Mouse (Mus musculus): ENCODE data around the gene Rabgap1. TPM values are rescaled to one million over a fixed set of nuclear protein-coding genes. Genes with fewer than 3 reads are reported as not detected.

The Rabgap1 gene
- polyA plus RNA-seq, 1 experiment = 15.4 TPM

DNA sequence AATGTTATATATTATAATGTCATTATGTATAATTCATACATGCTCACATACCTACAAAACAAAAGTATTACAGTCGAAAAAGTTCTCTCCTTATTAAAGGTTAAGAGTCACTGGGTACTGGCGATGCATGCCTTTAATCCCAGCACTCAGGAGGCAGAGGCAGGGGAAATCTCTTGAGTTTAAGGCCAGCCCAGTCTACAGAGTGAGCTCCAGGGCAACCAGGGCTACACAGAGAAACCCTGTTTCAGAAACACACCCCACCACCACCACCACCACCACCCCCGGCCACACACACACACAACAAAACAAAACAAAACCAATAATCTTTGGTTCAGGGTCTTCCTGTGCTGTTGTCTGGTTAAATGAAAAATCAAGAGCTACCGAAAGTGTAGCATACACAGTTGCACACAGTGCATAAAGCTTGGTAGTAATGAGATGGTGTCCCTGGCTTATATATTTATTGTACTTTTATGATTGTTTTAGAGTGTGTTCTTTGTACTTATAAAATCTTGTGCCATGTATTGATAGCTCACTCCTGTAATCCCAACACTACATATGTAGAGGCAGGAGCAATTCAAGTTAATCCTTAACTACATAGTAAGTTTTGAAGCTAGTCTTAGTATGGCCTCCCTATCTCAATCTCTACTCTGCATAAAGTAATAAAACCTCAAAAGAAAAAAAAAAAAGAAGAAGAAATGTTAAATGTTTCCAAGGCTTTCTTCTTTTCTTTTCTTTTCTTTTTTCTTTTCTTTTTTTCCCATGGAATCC, 68.2 kb downstream of the Rabgap1 start:
- DNase-seq (ENCODE audit: low read depth) = no peak

DNA sequence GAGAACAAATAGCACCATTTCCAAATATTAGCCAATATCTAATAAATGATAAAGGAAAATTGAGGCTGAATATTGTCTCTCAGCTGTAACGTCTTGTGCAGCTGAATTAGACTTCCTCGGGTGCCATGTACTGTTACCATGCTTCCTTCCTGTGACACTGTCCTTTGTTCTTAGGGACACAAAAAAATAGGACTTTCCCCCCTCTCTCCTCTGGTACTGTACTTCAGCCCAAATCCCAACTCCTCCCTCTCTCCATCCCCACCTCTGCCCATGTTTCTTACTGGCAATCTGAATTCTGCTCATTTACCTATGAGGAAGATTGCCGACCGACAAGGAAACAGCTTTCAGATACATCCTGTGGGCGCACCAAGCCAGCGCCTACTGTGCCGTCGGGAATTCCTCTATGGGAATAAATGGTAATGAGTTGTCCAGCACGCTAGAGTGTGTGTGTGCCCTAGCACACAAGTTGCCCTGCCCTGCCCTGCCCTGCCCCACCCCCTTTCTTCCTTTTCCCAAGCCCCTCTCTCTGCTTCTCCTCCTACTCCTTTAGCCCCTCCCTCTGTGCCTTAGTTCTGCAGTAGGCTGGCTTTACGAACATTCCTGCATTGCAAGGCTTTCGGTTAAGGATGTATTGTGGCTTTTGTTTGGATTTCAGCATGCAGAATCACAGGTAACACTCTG, 73.1 kb downstream of the Rabgap1 start, which contains the start of gene Gpr21:
Gene Gpr21, plus strand, starts transcription at position 303 of the 681 bp plus-strand sequence.
- DNase-seq (ENCODE audit: low read depth) = no peak

DNA sequence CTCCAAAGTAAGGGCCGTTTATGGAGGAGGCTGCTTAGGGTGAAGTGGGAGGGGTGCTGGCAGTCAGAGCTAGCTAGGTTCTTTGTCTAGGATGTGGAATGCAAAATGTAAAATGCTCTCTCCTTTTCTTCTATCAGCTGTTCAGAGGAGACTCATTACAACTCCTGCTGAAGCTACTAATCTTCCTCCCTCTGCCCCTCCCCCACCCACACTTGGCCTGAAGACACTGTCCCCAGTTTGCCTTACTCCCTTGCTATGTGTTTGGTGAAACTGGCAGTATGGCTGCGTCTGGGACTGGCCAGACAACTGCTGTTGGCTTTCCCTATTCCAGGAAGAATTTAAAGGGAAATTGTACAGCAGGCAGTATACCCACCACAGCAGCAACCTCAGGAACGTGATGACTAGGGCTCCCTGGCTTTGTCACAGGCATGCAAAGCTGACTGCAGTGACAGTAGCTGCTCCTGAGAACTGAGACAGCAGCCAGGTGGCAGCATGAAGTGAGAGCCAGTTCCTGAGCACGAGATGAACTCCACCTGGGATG, 73.9 kb downstream of the Rabgap1 start:
- no peak for DNase-seq (ENCODE audit: low read depth)

DNA sequence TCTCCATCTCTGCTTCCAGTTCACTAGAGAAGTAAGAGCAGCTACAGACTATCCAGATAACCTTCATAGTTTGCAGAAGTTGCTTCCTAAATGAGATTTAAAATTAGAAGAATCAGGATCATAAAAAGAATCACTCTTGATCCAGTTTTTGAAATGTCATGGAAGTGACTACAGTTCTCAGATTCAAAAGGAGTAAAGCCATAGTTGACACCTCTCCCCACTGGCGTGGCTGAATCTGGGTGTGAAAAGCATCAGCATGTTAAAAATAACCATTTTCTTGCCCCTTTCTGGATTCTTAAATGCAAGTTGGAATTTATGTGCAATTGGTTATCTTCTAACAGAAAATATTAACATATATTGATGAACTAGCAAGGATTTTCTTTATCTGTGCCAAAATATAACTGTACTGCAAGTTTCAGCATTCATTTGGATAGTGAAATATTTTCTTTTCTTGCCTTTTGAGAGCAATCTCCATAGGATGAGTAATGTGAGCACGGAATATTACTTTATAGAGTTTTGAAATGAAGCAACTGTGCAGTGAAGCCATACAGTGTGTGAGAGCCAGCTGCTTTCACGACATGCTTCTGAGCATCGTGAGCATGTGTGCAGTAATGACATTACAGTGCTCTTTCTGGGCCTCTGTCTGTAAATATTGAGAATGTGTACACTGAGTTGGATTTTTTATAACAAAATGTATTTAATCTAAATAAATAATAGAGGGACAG, 75.6 kb downstream of the Rabgap1 start:
- DNase-seq (ENCODE audit: low read depth) = no peak

DNA sequence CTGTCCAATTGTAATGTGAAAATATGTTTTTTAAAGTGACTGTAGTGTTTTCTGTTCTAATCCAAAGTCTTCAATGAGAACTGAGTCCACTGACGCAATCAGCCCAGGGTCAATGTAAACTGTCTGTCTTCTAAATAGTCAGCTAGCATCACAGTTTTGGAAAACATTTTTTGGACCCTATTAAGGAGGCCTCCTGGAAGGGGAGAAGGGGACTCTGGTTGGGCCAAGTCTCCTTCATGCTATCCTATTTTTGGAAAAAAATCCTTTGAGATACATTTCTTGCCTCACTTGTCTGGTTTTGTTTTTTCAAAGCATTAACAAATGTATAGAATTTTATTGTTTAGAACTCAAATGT, 76.2 kb downstream of the Rabgap1 start:
- DNase-seq (ENCODE audit: low read depth) = no peak

DNA sequence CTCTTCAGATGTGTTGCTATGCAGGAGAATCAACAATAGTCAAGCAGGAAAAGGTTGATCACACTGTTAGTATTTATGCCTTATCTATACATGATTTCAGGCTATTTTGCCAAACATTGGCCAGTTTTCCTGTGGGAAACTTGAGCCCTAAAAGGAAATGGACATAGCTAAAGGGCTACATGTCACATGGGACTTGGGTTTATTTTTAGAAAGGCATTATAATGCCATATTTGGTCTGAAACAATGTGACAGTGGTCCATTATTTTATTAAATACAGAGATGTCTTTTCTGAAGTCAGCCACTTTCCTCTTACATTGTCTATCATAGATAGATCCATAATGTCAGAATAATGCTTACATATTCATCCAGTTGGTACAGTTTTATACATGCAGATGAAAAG, 84.5 kb downstream of the Rabgap1 start:
- no peak for DNase-seq (ENCODE audit: low read depth)

DNA sequence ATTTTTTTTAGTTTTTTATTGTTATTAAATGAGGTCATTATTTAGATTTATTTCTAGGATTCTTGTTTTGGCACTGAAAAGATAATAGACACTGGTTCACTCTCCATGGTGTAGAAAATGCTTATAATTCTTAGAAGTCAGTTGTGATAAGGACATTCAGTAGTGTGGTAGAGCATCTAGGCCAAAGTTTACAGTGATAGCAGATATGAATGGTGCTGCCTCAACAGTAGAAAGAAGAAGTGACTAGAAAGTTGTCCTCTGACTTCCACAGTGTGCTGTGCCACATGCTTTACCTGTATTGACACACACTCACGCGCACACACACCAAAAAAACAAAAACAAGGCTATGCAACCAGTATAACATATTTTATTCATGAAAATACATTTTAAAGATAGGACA, 86.3 kb downstream of the Rabgap1 start:
- DNase-seq (ENCODE audit: low read depth) = no peak

DNA sequence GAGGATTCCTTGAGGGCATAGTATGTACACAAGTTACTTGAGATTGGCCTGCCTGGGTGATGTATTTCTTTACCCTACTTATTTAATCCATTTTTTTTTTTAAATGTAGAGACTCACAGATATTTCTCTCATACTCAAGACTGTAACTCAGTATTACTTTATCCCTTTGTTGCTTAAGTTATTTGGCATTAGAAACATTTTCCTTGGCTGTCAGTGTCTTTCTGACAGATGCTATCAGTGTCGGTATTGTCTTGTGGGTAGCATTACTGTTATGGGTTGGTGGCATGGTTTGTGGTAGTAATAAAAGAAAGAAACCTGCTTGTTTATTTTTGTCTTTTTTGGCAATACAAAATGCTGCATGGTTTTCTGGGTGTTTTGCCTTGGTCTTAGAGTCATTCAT, 87.7 kb downstream of the Rabgap1 start:
- peak; percentile 90 for DNase-seq (ENCODE audit: low read depth)

DNA sequence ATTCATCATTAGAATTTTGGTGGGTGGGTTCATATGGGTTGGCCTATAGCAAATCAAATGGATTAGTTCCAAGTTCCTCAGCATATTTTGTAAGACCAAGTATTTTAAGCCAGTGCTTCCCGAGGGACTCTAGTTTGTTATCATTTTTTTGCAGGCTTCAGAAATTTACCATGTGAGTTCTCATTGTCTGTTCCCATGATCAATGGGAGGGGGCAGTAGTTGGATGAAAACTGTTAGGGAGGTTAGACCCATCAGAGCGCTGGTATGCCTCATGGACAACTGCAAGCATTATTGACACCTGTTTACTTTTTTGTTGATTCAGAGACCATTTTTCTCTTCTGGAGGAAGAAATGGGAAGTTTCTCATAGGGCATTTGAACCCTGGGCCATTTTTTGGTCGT, 88.6 kb downstream of the Rabgap1 start:
- no peak for DNase-seq (ENCODE audit: low read depth)

DNA sequence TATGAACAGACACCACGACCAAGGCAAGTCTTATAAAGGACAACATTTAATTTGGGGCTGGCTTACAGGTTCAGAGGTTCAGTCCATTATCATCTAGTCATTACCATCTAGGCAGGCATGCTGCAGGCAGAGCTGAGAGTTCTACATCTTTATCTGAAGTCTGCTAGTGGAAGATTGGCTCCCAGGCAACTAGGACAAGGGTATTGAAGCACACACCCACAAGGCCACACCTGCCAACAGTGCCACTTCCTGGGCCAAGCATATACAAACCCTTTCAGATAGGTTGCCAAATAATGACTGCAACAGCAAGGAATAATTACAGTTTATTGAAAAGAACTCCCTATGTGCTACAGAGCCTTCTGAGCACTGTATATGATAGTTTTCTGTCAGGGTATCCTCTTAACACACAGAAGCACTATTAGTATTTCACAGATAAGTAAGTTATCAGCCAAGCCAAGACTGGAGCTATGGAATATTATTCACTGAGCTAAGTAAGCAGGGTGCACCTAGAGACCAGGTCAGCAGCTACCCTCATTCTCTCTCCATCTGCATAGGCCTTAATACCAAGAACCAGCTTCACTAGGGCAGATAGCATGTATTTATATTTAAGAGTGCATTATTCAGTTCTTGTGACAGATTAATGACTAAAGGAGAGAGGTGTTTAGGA, 106.4 kb downstream of the Rabgap1 start:
- DNase-seq (ENCODE audit: low read depth) = no peak

DNA sequence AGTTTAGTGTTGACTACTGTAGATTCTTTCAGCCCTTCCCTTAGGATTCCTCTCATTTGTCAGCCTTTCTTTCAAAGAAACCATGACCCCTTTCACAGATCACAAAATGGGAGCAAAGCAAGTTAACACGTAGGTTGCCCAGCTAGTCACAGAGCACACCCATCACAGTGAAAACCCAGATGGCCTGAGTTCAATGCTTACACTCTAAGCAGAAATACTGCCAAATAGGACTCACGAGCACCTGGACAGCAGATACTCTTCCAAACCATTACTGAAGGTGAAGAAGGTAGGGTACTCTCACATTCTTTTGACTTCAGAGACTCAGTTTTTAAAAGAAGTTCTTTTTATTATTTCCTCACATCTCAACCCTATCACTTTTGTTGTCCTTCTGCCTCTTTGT, 113.3 kb downstream of the Rabgap1 start:
- DNase-seq (ENCODE audit: low read depth) = no peak

DNA sequence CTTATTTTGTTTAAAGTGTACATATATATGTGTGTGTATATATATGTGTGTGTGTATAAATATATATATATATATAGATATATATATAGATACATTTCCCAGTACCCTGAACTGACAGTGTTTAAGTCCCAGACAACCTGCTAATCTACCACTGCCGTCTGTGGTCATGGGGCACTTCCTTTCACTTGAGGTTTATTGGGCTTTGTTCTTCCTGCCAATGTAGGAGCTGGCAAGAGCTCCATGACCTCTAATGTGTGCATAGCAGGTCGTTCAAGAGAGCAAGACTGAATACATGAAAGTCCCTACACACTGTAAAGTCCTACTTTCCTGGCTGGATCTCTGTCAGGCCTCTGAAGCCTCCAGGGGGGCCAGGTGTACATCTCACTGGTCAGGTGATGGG, 122.5 kb downstream of the Rabgap1 start:
- DNase-seq (ENCODE audit: low read depth) = no peak

DNA sequence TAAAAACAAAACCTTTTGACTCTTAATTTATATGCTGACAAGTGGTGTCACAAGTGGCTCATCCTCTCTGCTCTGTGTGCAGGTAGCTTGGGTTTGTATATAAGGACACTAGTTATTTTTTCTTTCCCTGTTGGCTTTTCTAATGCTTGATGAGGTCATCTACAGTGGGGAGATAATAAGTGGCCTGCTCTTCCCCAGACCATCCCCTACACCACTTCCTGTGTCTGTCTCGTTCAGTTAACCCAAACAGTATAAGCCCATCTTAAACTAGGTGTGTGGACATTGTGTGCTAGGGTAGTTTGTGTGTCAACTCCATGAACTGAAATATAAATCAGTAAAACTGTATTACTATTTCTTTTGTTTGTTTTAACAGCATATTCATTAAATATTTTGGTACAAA, 123.0 kb downstream of the Rabgap1 start:
- no peak for DNase-seq (ENCODE audit: low read depth)

DNA sequence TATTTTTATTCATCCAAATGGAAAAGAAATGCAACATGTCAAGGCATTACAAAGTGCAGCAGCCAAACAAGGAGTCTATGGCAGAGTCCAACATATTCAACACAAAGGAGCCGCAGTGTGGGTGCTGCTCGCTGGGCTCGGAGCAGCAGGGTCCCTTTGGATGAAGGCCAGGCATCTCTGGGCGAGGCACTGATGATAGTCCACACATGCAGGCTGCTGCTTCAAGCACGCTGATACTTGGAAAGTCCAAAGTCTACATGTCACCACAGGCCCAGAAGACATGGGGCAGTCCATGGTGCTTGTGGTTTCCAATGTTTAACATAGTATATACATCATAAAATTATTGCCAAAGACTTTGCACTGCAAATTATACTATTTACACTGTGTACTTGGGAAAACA, 126.8 kb downstream of the Rabgap1 start:
- no peak for DNase-seq (ENCODE audit: low read depth)

DNA sequence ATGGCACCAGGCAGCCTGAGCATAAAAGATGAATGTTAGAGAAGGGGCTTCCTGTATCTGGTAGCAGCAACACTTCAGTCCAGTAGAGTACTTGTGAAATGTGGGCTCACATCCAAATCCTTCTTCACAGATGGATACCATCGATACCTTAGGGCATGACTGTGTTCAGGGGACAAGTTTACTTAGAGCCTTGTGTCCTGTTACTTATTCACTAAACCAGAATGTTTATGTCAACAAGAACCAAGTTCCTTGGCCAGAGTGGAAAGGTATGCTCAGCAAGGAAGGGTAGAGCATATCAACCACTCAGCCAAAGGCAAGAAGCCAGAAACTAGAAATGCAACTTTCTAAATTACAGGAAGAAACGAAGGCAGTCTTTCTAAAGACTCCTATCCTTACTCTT, 127.6 kb downstream of the Rabgap1 start:
- no peak for DNase-seq (ENCODE audit: low read depth)

DNA sequence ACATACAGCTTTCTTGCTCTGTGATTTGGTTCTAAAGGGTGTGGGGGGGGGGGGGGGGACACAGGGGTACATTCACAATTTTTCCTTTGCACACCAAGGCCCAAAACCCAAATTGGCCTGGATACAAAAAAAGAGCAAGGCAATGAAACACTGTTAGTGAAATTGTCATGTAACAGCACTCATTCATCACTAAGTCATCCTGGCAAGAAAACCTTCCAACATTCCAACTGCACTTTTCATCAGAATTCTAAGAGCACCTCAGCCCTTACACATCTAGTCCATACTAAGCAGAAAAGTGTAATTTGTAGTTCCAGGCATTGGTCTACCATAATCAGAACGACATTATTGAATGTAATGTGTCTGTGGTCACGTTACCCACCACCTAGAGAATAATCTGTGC, 129.1 kb downstream of the Rabgap1 start:
- no peak for DNase-seq (ENCODE audit: low read depth)

DNA sequence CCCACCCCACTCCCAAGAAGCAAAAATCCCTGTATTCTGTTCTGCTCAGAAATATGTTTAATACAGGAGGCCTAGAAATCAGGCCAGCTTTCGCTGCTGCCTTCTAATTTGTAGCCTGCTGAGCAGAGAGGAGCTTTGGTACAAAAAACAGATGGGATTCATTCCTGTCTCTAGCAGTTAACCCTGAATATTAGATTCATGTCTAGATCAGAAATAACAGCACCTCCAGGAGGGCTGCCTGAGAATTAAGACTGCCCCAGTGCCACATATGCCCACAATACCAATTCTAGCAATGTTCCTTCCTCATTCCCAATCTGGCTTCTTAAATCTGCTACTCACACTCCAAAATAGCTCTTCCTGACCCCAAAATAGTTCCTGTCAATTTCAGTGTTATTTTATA, 133.6 kb downstream of the Rabgap1 start:
- no peak for DNase-seq (ENCODE audit: low read depth)

DNA sequence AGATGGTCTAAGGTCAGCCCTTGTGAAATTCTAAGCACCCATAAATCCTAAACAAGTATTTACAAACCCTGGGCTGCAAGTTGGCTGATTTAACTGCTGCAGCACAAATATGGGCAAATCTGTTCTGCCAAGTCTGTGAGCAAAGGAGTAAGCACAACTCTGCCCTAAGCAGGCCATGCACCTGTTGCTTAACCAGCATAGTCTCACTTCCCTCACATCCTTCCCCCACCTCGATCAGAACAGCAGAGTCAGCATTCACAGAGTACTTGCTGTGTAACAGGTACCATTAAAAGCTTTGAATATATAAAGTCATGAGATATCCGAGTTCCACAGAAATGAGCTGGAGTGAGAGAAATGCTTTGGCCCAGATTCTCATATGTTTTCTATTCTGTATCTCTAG, 135.1 kb downstream of the Rabgap1 start:
- DNase-seq (ENCODE audit: low read depth) = no peak

DNA sequence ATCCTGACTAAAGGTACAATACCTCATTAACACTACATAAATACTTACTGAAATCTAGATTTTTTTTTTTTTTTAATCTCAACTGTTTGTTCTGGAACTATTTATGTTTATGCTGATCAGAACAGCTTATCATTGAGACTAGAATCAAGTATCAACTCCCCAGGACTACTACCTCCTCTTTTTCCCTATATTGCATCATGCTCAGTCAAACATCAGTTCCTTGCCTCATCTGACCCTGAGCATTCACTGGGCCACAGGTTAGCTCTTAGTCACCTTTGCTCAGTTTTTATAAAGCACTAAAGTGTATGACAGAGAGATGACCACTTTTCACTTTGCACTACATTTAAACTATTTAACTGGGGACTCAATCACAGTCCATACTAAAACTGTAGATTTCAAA, 144.8 kb downstream of the Rabgap1 start:
- peak; percentile 14 for DNase-seq (ENCODE audit: low read depth)
